Mouse (Mus musculus): ENCODE measurements at regions not wholly inside any gene's neighbourhood (a gene's known extent, or its start where the extent isn't known, plus 50 kb on each side); places are given as distances from the start of the nearest gene placed in this dataset.
A peak's percentile ranks its signal among the peaks of the same experiment; 100 is the strongest.

- Histone ChIP-seq H3K4me1 (replicated peaks) (no peaks in the 10 kb centered on the region), H3K27ac (no peak overlapping the region), H3K9me3 (no peaks in the 10 kb centered on the region), H3K27me3 (replicated peaks) (no peaks in the 10 kb centered on the region), H3K9ac (no peak overlapping the region), H3K4me2 (replicated peaks) (no peak overlapping the region), H3K4me3 (replicated peaks) (no peak overlapping the region), H3K36me3 (no peaks in the 10 kb centered on the region)
- ATAC-seq: no peak
- 91% methylated on average over 10 of the region's 10 CpGs for WGBS
Observed at GRCm38 (mm10) chr9:102410666-102411065, 56.2 kb upstream of the Ephb1 start.

GRCm38 (mm10) chr9:102406017-102406416 is 51.5 kb upstream of the Ephb1 start:
- ATAC-seq: peak; percentile 75

More at GRCm38 (mm10) chr9:102406017-102406416, 51.5 kb upstream of the Ephb1 start:
- Histone ChIP-seq H3K27me3 (replicated peaks) (no peaks in the 10 kb centered on the region), H3K36me3 (no peaks in the 10 kb centered on the region), H3K9me3 (no peaks in the 10 kb centered on the region), H3K27ac (no peak overlapping the region), H3K4me2 (replicated peaks) (no peak overlapping the region), H3K9ac (no peak overlapping the region), H3K4me1 (replicated peaks) (no peaks in the 10 kb centered on the region), H3K4me3 (replicated peaks) (no peak overlapping the region)
- 32% methylated on average over 8 of the region's 8 CpGs for WGBS

Measured in intestine, embryonic 15.5 days (tissue).